Mouse (Mus musculus): ENCODE data around the gene Adh7. TPM values are rescaled to one million over a fixed set of nuclear protein-coding genes. Genes with fewer than 3 reads are reported as not detected.

Adh7 gene
- total and polyA plus RNA-seq, 3 experiments: not detected

GRCm38 (mm10) chr3:138193683-138194302 is 23.8 kb upstream of the Adh7 start, which contains the start of gene 4930579F01Rik:
Gene 4930579F01Rik, minus strand, starts transcription at chr3:138193825.
- no peaks in the 10 kb centered on the region for H3K79me2 ChIP-seq (ENCODE audit: control insufficient read depth, insufficient read depth, low read length, poor library complexity)
- H3K36me3 ChIP-seq (ENCODE audit: control insufficient read depth in 1 of 2, insufficient read depth in 2 of 2, low read length in 2 of 2): no peaks in the 10 kb centered on the region
- no peak within 1 kb of the TSS for H3K9ac ChIP-seq (ENCODE audit: control insufficient read depth, low read depth, low read length, poor library complexity, severe bottlenecking)
- DNase-seq (ENCODE audit: low read depth, low spot score): no peak
- TF ChIP-seq MYC (IDR thresholded peaks at IDR 0.05; ENCODE audit: low read depth, low read length): no peak
- TF ChIP-seq RAD21 (IDR thresholded peaks at IDR 0.05; ENCODE audit: low read depth, low read length): no peak
- TF ChIP-seq POLR2AphosphoS2 (IDR thresholded peaks at IDR 0.05; ENCODE audit: low read length): no peak
- no peak for TF ChIP-seq MXI1 (IDR thresholded peaks at IDR 0.05; ENCODE audit: low read depth, low read length)
- TF ChIP-seq ZC3H11A (IDR thresholded peaks at IDR 0.05; ENCODE audit: low read depth, low read length): no peak
- no peak for TF ChIP-seq ELF1 (IDR thresholded peaks at IDR 0.05; ENCODE audit: low read depth, low read length)
- TF ChIP-seq UBTF (IDR thresholded peaks at IDR 0.05; ENCODE audit: borderline replicate concordance, insufficient read depth, low read depth, low read length): no peak
- no peaks in the 10 kb centered on the region for H3K4me1 ChIP-seq (ENCODE audit: control insufficient read depth in 1 of 2, insufficient read depth in 2 of 2, low read length in 2 of 2)
- H3K9me3 ChIP-seq (replicated peaks; ENCODE audit: insufficient read depth, low read length): no peaks in the 10 kb centered on the region
- H3K4me3 ChIP-seq (ENCODE audit: control insufficient read depth in 1 of 2, insufficient read depth in 1 of 2, low read depth in 2 of 2, low read length in 2 of 2): no peak within 1 kb of the TSS
- no peaks in the 10 kb centered on the region; a peak in 2 of 4 replicates for H3K27me3 ChIP-seq (ENCODE audit: control insufficient read depth in 1 of 2, insufficient read depth in 2 of 2, low read length in 2 of 2)
- H3K27ac ChIP-seq (ENCODE audit: control insufficient read depth, low read depth, low read length): no peak within 1 kb of the TSS

- no peak overlapping the region for H3K9ac ChIP-seq (ENCODE audit: control insufficient read depth, low read depth, low read length, poor library complexity, severe bottlenecking)
- no peak overlapping the region for H3K4me3 ChIP-seq (ENCODE audit: control insufficient read depth in 1 of 2, insufficient read depth in 1 of 2, low read depth in 2 of 2, low read length in 2 of 2)
- H3K9me3 ChIP-seq (replicated peaks; ENCODE audit: insufficient read depth, low read length): no peaks in the 10 kb centered on the region
- H3K79me2 ChIP-seq (ENCODE audit: control insufficient read depth, insufficient read depth, low read length, poor library complexity): no peaks in the 10 kb centered on the region
- no peaks in the 10 kb centered on the region for H3K4me1 ChIP-seq (ENCODE audit: control insufficient read depth in 1 of 2, insufficient read depth in 2 of 2, low read length in 2 of 2)
- no peak for TF ChIP-seq SMC3 (IDR thresholded peaks at IDR 0.05; ENCODE audit: low read depth, low read length)
- no peak overlapping the region for H3K27ac ChIP-seq (ENCODE audit: control insufficient read depth, low read depth, low read length)
- H3K27me3 ChIP-seq (ENCODE audit: control insufficient read depth in 1 of 2, insufficient read depth in 2 of 2, low read length in 2 of 2): no peaks in the 10 kb centered on the region; a peak in 1 of 4 replicates
- no peaks in the 10 kb centered on the region for H3K36me3 ChIP-seq (ENCODE audit: control insufficient read depth in 1 of 2, insufficient read depth in 2 of 2, low read length in 2 of 2)
- DNase-seq (ENCODE audit: low read depth, low spot score): no peak
These were observed 20.5 kb upstream of the Adh7 start for GRCm38 (mm10) chr3:138197093-138197492.

- Histone ChIP-seq H3K27me3 (ENCODE audit: control insufficient read depth in 1 of 2, insufficient read depth in 2 of 2, low read length in 2 of 2) (peaks cover 0 to 1% of the 10 kb centered on the region in 2 experiments; a peak in 1 of 4 replicates), H3K27ac (ENCODE audit: control insufficient read depth, low read depth, low read length) (no peak overlapping the region), H3K4me1 (ENCODE audit: control insufficient read depth in 1 of 2, insufficient read depth in 2 of 2, low read length in 2 of 2) (no peaks in the 10 kb centered on the region), H3K36me3 (ENCODE audit: control insufficient read depth in 1 of 2, insufficient read depth in 2 of 2, low read length in 2 of 2) (no peaks in the 10 kb centered on the region), H3K9me3 (replicated peaks; ENCODE audit: insufficient read depth, low read length) (no peaks in the 10 kb centered on the region), H3K79me2 (ENCODE audit: control insufficient read depth, insufficient read depth, low read length, poor library complexity) (no peaks in the 10 kb centered on the region), H3K4me3 (ENCODE audit: control insufficient read depth in 1 of 2, insufficient read depth in 1 of 2, low read depth in 2 of 2, low read length in 2 of 2) (no peak overlapping the region), H3K9ac (ENCODE audit: control insufficient read depth, low read depth, low read length, poor library complexity, severe bottlenecking) (no peak overlapping the region)
- TF ChIP-seq NELFE (IDR thresholded peaks at IDR 0.05; ENCODE audit: low read depth, low read length) (no peak), POLR2AphosphoS2 (IDR thresholded peaks at IDR 0.05; ENCODE audit: low read length) (no peak), NRF1 (IDR thresholded peaks at IDR 0.05; ENCODE audit: insufficient read depth, low read depth, low read length, poor library complexity, severe bottlenecking) (no peak), USF2 (IDR thresholded peaks at IDR 0.05; ENCODE audit: borderline replicate concordance in 1 of 2, insufficient read depth in 1 of 2, low read depth in 1 of 2, low read length in 2 of 2) (no peak), ZC3H11A (IDR thresholded peaks at IDR 0.05; ENCODE audit: low read depth, low read length) (no peak), CHD2 (IDR thresholded peaks at IDR 0.05; ENCODE audit: low read length) (no peak), ZMIZ1 (IDR thresholded peaks at IDR 0.05; ENCODE audit: low read depth, low read length) (no peak)
- DNase-seq (ENCODE audit: low read depth, low spot score): no peak
These were observed 20.0 kb upstream of the Adh7 start for GRCm38 (mm10) chr3:138197556-138197955.
